Mouse (Mus musculus) v-Abl transformed pro-B cells (cell line): ENCODE results near the gene Klf7.

Source experiments
- in situ Hi-C, 2 experiments: fragments of 400-800 bp; cut with MboI; formaldehyde crosslinking; loops; one replicate each; pipeline ENCODE4 v1.15.1; 2025; ENCODE audit not compliant: unreplicated experiment in 2 of 2

The Klf7 gene

GRCm38 (mm10) chr1:64038343-64038742, 83.7 kb downstream of the Klf7 start:
- in situ Hi-C loops = no loop called here

- in situ Hi-C loops = no loop called here
Measured at GRCm38 (mm10) chr1:64037800-64038199, 84.3 kb downstream of the Klf7 start.

- in situ Hi-C loops = no loop called here
Measured at GRCm38 (mm10) chr1:64036881-64037452, 85.1 kb downstream of the Klf7 start.

GRCm38 (mm10) chr1:64035804-64036203, 86.3 kb downstream of the Klf7 start:
- in situ Hi-C loops = no loop called here

- in situ Hi-C loops = no loop called here
Measured at GRCm38 (mm10) chr1:64035087-64035791, 86.8 kb downstream of the Klf7 start.

GRCm38 (mm10) chr1:64032502-64033231, 89.4 kb downstream of the Klf7 start:
- in situ Hi-C loops = no loop called here

GRCm38 (mm10) chr1:64021986-64022385, 100.1 kb downstream of the Klf7 start:
- in situ Hi-C loops = no loop called here

- in situ Hi-C loops = no loop called here
Measured at GRCm38 (mm10) chr1:64020672-64021635, 101.1 kb downstream of the Klf7 start.

GRCm38 (mm10) chr1:64019127-64019635, 102.9 kb downstream of the Klf7 start:
- in situ Hi-C loops = no loop called here

- in situ Hi-C loops = no loop called here
Measured at GRCm38 (mm10) chr1:64018466-64019077, 103.5 kb downstream of the Klf7 start.

GRCm38 (mm10) chr1:64014091-64014490, 108.0 kb downstream of the Klf7 start:
- in situ Hi-C loops = no loop called here

GRCm38 (mm10) chr1:64008994-64009393, 113.1 kb downstream of the Klf7 start:
- in situ Hi-C loops = no loop called here

GRCm38 (mm10) chr1:64008031-64008430, 114.1 kb downstream of the Klf7 start:
- in situ Hi-C loops = no loop called here

- in situ Hi-C loops = no loop called here
Measured at GRCm38 (mm10) chr1:64005194-64005593, 116.9 kb downstream of the Klf7 start.

- in situ Hi-C loops = no loop called here
Measured at GRCm38 (mm10) chr1:64003525-64004291, 118.4 kb downstream of the Klf7 start.

GRCm38 (mm10) chr1:64002036-64002435, 120.0 kb downstream of the Klf7 start:
- in situ Hi-C loops = no loop called here

GRCm38 (mm10) chr1:64000597-64000996, 121.5 kb downstream of the Klf7 start:
- in situ Hi-C loops = no loop called here

- in situ Hi-C loops = no loop called here
Measured at GRCm38 (mm10) chr1:63999481-63999880, 122.6 kb downstream of the Klf7 start.

GRCm38 (mm10) chr1:63998901-63999300, 123.2 kb downstream of the Klf7 start:
- in situ Hi-C loops = no loop called here
